Mouse (Mus musculus): ENCODE measurements at regions not wholly inside any gene's neighbourhood (a gene's known extent, or its start where the extent isn't known, plus 50 kb on each side); places are given as distances from the start of the nearest gene placed in this dataset.

DNA sequence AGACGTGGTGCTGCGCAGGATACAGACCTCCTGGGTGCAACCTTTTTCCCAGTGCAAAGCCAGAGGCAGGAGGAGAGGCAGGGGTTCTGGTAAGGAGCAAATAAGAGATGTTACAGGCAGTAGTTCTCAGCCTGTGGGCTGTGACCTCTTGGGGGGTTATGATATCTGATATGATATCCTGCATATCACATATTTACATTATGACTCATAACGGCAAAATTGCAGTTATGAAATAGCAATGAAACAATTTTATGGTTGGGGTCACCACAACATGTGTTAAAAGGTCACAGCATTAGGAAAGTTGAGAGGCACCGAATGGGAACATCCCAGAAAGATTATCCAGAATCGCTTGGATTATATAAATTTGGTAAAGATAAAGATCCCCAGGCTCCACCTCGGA lies 502.8 kb upstream of the Adam5 start:
- peaks cover 10% of the 10 kb centered on the region for H3K4me1 ChIP-seq (ENCODE audit: control insufficient read depth, insufficient read depth, low read length)
- no peak overlapping the region for H3K4me3 ChIP-seq (ENCODE audit: low read depth, low read length)
- H3K36me3 ChIP-seq (ENCODE audit: control insufficient read depth, insufficient read depth, low read length): no peaks in the 10 kb centered on the region
- no peak overlapping the region for H3K27ac ChIP-seq (replicated peaks; ENCODE audit: low read depth, low read length)
- DNase-seq (ENCODE audit: low spot score) (no peak), ATAC-seq (ENCODE audit: insufficient number of reproducible peaks, low FRiP score, low TSS enrichment, low read depth) (no peak)
- 85% methylated on average over 6 of the region's 6 CpGs for WGBS
- no peak overlapping the region for H3K4me2 ChIP-seq (ENCODE audit: low read depth, severe bottlenecking)
- no peaks in the 10 kb centered on the region for H3K9me3 ChIP-seq (ENCODE audit: control insufficient read depth, low read length)
- no peak overlapping the region for H3K9ac ChIP-seq (ENCODE audit: low read length)
- H3K27me3 ChIP-seq (ENCODE audit: control insufficient read depth, insufficient read depth, low read length): no peaks in the 10 kb centered on the region

DNA sequence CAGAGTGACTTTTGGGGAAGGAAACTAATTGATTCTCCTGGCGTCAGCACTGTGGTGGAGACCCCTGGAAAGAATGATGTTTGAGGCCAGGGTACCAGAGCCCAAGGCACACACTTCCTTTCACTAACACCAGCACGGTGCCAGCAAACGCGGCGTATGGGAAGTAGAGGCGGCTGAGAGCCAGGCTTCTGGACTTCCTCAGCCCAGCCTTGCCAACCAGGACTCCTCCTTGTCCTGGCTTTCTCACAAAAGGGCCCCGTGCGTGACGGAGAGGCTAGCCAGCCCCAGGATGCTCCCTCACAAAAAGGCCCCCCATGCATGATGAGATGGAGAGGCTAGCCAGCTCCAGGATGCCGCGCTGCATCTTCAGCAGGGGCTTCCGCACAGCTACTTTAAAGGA lies 502.1 kb upstream of the Adam5 start:
- Histone ChIP-seq H3K4me1 (ENCODE audit: control insufficient read depth, insufficient read depth, low read length) (peaks cover 4% of the 10 kb centered on the region; the same call in 1 of the 2 replicates), H3K4me2 (ENCODE audit: low read depth, severe bottlenecking) (no peak overlapping the region), H3K36me3 (ENCODE audit: control insufficient read depth, insufficient read depth, low read length) (no peaks in the 10 kb centered on the region), H3K9ac (ENCODE audit: low read length) (no peak overlapping the region), H3K27ac (replicated peaks; ENCODE audit: low read depth, low read length) (no peak overlapping the region), H3K9me3 (ENCODE audit: control insufficient read depth, low read length) (no peaks in the 10 kb centered on the region), H3K4me3 (ENCODE audit: low read depth, low read length) (no peak overlapping the region), H3K27me3 (ENCODE audit: control insufficient read depth, insufficient read depth, low read length) (no peaks in the 10 kb centered on the region)
- no peak for DNase-seq (ENCODE audit: low spot score)
- 80% methylated on average over 12 of the region's 12 CpGs for WGBS
- ATAC-seq (ENCODE audit: insufficient number of reproducible peaks, low FRiP score, low TSS enrichment, low read depth): no peak

DNA sequence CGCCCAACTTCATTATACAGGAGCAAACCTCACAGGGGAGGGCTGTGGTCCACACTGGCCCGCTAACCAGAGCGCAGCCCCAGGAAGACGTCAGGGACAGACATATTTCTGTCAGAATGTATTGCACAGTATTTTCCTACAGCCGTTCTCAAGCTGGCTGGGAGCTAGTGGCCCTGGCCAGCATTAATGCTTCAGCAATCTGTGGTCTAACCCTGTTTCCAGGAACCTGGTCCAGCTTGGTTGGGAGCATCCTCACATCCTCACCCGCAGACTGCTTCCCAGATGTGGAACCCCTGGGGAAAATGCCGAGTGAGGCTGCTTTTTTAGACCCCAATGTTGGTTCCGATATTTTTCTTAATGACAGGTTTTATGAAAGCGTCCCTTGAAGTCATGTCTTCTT lies 500.6 kb upstream of the Adam5 start:
- no peaks in the 10 kb centered on the region for H3K27me3 ChIP-seq (ENCODE audit: control insufficient read depth, insufficient read depth, low read length)
- H3K36me3 ChIP-seq (ENCODE audit: control insufficient read depth, insufficient read depth, low read length): no peaks in the 10 kb centered on the region
- H3K9ac ChIP-seq (ENCODE audit: low read length): no peak overlapping the region
- H3K4me1 ChIP-seq (ENCODE audit: control insufficient read depth, insufficient read depth, low read length): no peaks in the 10 kb centered on the region
- no peak overlapping the region for H3K4me2 ChIP-seq (ENCODE audit: low read depth, severe bottlenecking)
- no peak overlapping the region for H3K4me3 ChIP-seq (ENCODE audit: low read depth, low read length)
- WGBS: 88% methylated on average over 9 of the region's 9 CpGs
- no peaks in the 10 kb centered on the region for H3K9me3 ChIP-seq (ENCODE audit: control insufficient read depth, low read length)
- H3K27ac ChIP-seq (replicated peaks; ENCODE audit: low read depth, low read length): no peak overlapping the region
- ATAC-seq (ENCODE audit: insufficient number of reproducible peaks, low FRiP score, low TSS enrichment, low read depth): no peak
- no peak for DNase-seq (ENCODE audit: low spot score)

- H3K9me3 ChIP-seq (ENCODE audit: control insufficient read depth, low read length): no peaks in the 10 kb centered on the region
- H3K27me3 ChIP-seq (ENCODE audit: control insufficient read depth, insufficient read depth, low read length): no peaks in the 10 kb centered on the region
- no peak for ATAC-seq (ENCODE audit: insufficient number of reproducible peaks, low FRiP score, low TSS enrichment, low read depth)
- 55% methylated on average over 19 of the region's 19 CpGs for WGBS
- no peaks in the 10 kb centered on the region for H3K4me1 ChIP-seq (ENCODE audit: control insufficient read depth, insufficient read depth, low read length)
- no peak overlapping the region for H3K4me2 ChIP-seq (ENCODE audit: low read depth, severe bottlenecking)
- no peak for DNase-seq (ENCODE audit: low spot score)
- no peak overlapping the region for H3K27ac ChIP-seq (replicated peaks; ENCODE audit: low read depth, low read length)
- no peak overlapping the region for H3K4me3 ChIP-seq (ENCODE audit: low read depth, low read length)
- no peak overlapping the region for H3K9ac ChIP-seq (ENCODE audit: low read length)
- no peaks in the 10 kb centered on the region for H3K36me3 ChIP-seq (ENCODE audit: control insufficient read depth, insufficient read depth, low read length)
These were observed 499.7 kb upstream of the Adam5 start for GRCm38 (mm10) chr8:25323643-25324420.

DNA sequence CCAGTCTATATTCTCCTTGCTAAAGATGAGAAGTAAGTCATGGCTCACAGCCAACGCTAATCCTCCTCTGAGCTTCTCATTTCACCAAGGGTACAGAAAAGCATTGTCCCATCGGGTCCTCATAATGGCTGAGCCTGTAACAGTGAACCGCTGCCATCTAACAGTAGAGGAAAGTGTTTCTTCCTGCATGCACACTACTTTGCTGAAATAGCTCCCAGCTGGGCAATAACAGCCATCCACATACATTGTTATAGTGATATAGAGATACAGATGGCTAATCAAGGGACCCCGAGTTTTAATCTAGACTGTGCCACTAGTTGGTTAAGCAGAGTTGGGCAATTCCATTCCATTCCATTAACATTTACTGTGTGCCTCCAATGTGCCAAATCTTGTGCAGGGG lies 492.2 kb upstream of the Adam5 start:
- Histone ChIP-seq H3K4me2 (ENCODE audit: low read depth, severe bottlenecking) (no peak overlapping the region), H3K9ac (ENCODE audit: low read length) (no peak overlapping the region), H3K27ac (replicated peaks; ENCODE audit: low read depth, low read length) (no peak overlapping the region), H3K36me3 (ENCODE audit: control insufficient read depth, insufficient read depth, low read length) (no peaks in the 10 kb centered on the region), H3K4me1 (ENCODE audit: control insufficient read depth, insufficient read depth, low read length) (no peaks in the 10 kb centered on the region), H3K4me3 (ENCODE audit: low read depth, low read length) (no peak overlapping the region), H3K9me3 (ENCODE audit: control insufficient read depth, low read length) (no peaks in the 10 kb centered on the region), H3K27me3 (ENCODE audit: control insufficient read depth, insufficient read depth, low read length) (no peaks in the 10 kb centered on the region)
- WGBS: 86% methylated on average over 4 of the region's 4 CpGs
- ATAC-seq (ENCODE audit: insufficient number of reproducible peaks, low FRiP score, low TSS enrichment, low read depth) (no peak), DNase-seq (ENCODE audit: low spot score) (no peak)

GRCm38 (mm10) chr8:25311811-25312533 lies 487.8 kb upstream of the Adam5 start:
- Histone ChIP-seq H3K4me3 (ENCODE audit: low read depth, low read length) (no peak overlapping the region), H3K4me2 (ENCODE audit: low read depth, severe bottlenecking) (no peak overlapping the region), H3K9ac (ENCODE audit: low read length) (no peak overlapping the region), H3K9me3 (ENCODE audit: control insufficient read depth, low read length) (no peaks in the 10 kb centered on the region), H3K27ac (replicated peaks; ENCODE audit: low read depth, low read length) (no peak overlapping the region), H3K27me3 (ENCODE audit: control insufficient read depth, insufficient read depth, low read length) (no peaks in the 10 kb centered on the region), H3K4me1 (ENCODE audit: control insufficient read depth, insufficient read depth, low read length) (peaks cover 4% of the 10 kb centered on the region; the same call in 1 of the 2 replicates), H3K36me3 (ENCODE audit: control insufficient read depth, insufficient read depth, low read length) (no peaks in the 10 kb centered on the region)
- DNase-seq (ENCODE audit: low spot score) (no peak), ATAC-seq (ENCODE audit: insufficient number of reproducible peaks, low FRiP score, low TSS enrichment, low read depth) (no peak)
- 55% methylated on average over 12 of the region's 12 CpGs for WGBS

- H3K4me1 ChIP-seq (ENCODE audit: control insufficient read depth, insufficient read depth, low read length): peaks cover 8% of the 10 kb centered on the region; the same call in 1 of the 2 replicates
- H3K36me3 ChIP-seq (ENCODE audit: control insufficient read depth, insufficient read depth, low read length): no peaks in the 10 kb centered on the region
- H3K4me3 ChIP-seq (ENCODE audit: low read depth, low read length): no peak overlapping the region
- no peaks in the 10 kb centered on the region for H3K9me3 ChIP-seq (ENCODE audit: control insufficient read depth, low read length)
- ATAC-seq (ENCODE audit: insufficient number of reproducible peaks, low FRiP score, low TSS enrichment, low read depth) (no peak), DNase-seq (ENCODE audit: low spot score) (no peak)
- H3K27ac ChIP-seq (replicated peaks; ENCODE audit: low read depth, low read length): no peak overlapping the region
- no peak overlapping the region for H3K9ac ChIP-seq (ENCODE audit: low read length)
- H3K27me3 ChIP-seq (ENCODE audit: control insufficient read depth, insufficient read depth, low read length): no peaks in the 10 kb centered on the region
- H3K4me2 ChIP-seq (ENCODE audit: low read depth, severe bottlenecking): no peak overlapping the region
- 92% methylated on average over 4 of the region's 4 CpGs for WGBS
These were observed 483.8 kb upstream of the Adam5 start for GRCm38 (mm10) chr8:25307956-25308355.

DNA sequence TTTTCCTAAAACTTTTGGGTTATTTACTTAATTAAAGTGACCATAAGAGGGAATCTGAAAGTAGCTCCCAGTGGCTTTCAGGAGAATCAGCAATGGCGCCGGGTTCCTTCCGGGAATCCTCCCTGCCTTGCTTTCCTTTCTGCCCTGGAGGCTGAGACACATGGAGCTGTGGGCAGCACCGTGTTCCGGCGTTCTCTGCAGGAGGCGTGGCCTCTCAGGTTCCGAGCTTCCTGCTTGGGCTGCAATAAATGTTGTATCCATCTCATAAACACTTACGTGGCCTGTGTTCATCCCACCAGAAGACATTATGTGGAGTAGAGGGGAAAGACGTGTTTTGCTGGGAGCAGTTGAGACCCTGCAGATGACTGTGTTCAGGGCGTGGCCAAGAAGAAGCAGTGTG lies 483.3 kb upstream of the Adam5 start:
- Histone ChIP-seq H3K36me3 (ENCODE audit: control insufficient read depth, insufficient read depth, low read length) (no peaks in the 10 kb centered on the region), H3K4me2 (ENCODE audit: low read depth, severe bottlenecking) (no peak overlapping the region), H3K9me3 (ENCODE audit: control insufficient read depth, low read length) (no peaks in the 10 kb centered on the region), H3K9ac (ENCODE audit: low read length) (no peak overlapping the region), H3K27ac (replicated peaks; ENCODE audit: low read depth, low read length) (no peak overlapping the region), H3K4me3 (ENCODE audit: low read depth, low read length) (no peak overlapping the region), H3K27me3 (ENCODE audit: control insufficient read depth, insufficient read depth, low read length) (no peaks in the 10 kb centered on the region), H3K4me1 (ENCODE audit: control insufficient read depth, insufficient read depth, low read length) (peaks cover 8% of the 10 kb centered on the region; the same call in 1 of the 2 replicates)
- WGBS: 65% methylated on average over 11 of the region's 11 CpGs
- DNase-seq (ENCODE audit: low spot score) (no peak), ATAC-seq (ENCODE audit: insufficient number of reproducible peaks, low FRiP score, low TSS enrichment, low read depth) (no peak)

Measured in limb, embryonic 11.5 days (tissue).